Mouse (Mus musculus) kidney, embryonic 14.5 days (tissue): ENCODE measurements around the gene Sec11a. TPM values are rescaled to one million over a fixed set of nuclear protein-coding genes. Genes with fewer than 3 reads are reported as not detected.

Experiments
- ATAC-seq: fragments of 200-750 bp; cut with Nextera tagmentation; 2 replicates; pipeline ENCODE4 v1.8.0; 2017; ENCODE audit warnings: moderate number of reproducible peaks, mild to moderate bottlenecking, moderate TSS enrichment, moderate library complexity; ENCODE audit not compliant: low FRiP score, low TSS enrichment
- H3K27ac ChIP-seq: fragments of 300-500 bp; sonication (generic); 2 replicates; pipeline ENCODE4 v1.5.1; 2014; ENCODE audit warnings: low read depth, mild to moderate bottlenecking, low read length, moderate library complexity, mixed read lengths
- H3K27me3 ChIP-seq: fragments of 300-500 bp; sonication (generic); 2 replicates; pipeline ENCODE4 v1.6.1; 2014; ENCODE audit warnings: mild to moderate bottlenecking, low read length; ENCODE audit not compliant: control insufficient read depth, insufficient read depth
- H3K36me3 ChIP-seq: fragments of 300-500 bp; sonication (generic); 2 replicates; pipeline ENCODE4 v1.6.1; 2014; ENCODE audit warnings: low read length, mixed read lengths; ENCODE audit not compliant: control insufficient read depth, insufficient read depth
- H3K4me1 ChIP-seq: fragments of 300-500 bp; sonication (generic); 2 replicates; pipeline ENCODE4 v1.6.1; 2014; ENCODE audit warnings: low read length, mixed read lengths; ENCODE audit not compliant: control insufficient read depth, insufficient read depth
- H3K4me2 ChIP-seq: fragments of 300-500 bp; sonication (generic); replicated peaks from 2 replicates; pipeline ENCODE4 v1.6.1; 2014; ENCODE audit warnings: low read depth, mild to moderate bottlenecking, low read length
- H3K4me3 ChIP-seq: fragments of 300-500 bp; sonication (generic); 2 replicates; pipeline ENCODE4 v1.5.1; 2014; ENCODE audit warnings: mild to moderate bottlenecking, low read length
- H3K9ac ChIP-seq: fragments of 300-500 bp; sonication (generic); 2 replicates; pipeline ENCODE4 v1.6.1; 2014; ENCODE audit warnings: low read depth, mild to moderate bottlenecking, low read length, moderate library complexity
- H3K9me3 ChIP-seq: fragments of 300-500 bp; sonication (generic); 2 replicates; pipeline ENCODE4 v1.6.1; 2016; ENCODE audit warnings: low read length; ENCODE audit not compliant: control insufficient read depth
- WGBS: fragments of 180-500 bp; shearing (Covaris S2); extraction: QIAGEN DNeasy Blood & Tissue Kit; methylation state at CpG from one replicate; pipeline ENCODE4 v1.1.7; 2014; 5-methylcytosine and 5-hydroxymethylcytosine counted together
- polyA plus RNA-seq: library from polyadenylated mRNA; unstranded; fragments of >200 nt; fragmentation: Nextera tagmentation; extraction: Ambion mirVana; gene quantifications from 2 replicates; pipeline ENCODE4 v1.2.1, GENCODE M21; 2014

Sec11a gene
- polyA plus RNA-seq, result 214 and 228 TPM in 2 replicates

DNA sequence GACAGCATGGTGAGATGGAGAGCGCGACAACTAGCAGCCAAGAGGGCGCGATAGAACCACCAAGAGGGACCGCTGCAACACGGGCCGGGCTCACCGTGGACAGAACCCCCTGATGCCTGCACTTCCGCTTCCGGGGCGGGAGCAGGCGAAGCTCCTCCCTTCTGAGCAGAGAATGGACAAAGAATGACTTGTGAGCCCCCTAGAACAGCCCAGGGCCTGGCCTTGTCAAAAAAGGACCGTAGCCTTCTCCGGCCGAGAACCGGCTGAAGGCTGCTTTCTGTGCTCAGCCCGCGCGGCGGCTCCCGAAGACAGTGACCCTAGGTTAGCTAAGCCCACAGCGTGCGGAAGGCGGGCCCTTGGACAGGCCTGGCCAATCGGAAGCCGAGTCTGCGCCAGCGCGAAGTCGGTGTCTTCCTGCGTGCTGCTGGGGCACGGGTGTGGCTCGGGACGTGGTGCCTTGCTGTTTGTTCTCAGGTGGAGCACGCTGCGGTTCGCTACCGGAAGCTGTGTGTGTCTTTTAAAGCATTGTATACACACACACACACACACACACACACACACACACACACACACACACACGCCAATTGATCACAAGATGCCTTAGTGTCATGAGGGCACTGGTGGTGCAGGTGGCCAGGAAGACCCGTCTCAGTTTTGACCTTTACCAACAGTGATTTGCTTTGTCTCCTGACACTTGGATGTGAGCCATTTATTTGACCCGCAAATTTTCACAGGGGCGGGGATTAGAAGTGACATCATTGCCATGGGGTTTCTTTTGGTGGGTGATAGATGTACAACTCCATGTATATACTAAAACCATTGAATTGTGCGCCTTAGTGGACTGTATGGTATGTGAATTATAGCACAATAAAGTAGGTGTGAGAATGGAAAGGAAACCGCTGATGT is at the start of gene Sec11a:
Sec11a (minus strand) TSS at position 336 of the 906 bp plus-strand sequence.
- Histone ChIP-seq H3K4me3 (peak within 1 kb of the TSS; percentile 82), H3K4me1 (peaks cover 7% of the 10 kb centered on the region), H3K27ac (peak within 1 kb of the TSS; percentile 93), H3K27me3 (no peaks in the 10 kb centered on the region), H3K9ac (peak within 1 kb of the TSS; percentile 78), H3K9me3 (no peaks in the 10 kb centered on the region), H3K36me3 (no peaks in the 10 kb centered on the region), H3K4me2 (peak within 1 kb of the TSS; percentile 62)
- ATAC-seq, result peak; percentile 99
- WGBS, result 1% methylated on average over 44 of the region's 44 CpGs

DNA sequence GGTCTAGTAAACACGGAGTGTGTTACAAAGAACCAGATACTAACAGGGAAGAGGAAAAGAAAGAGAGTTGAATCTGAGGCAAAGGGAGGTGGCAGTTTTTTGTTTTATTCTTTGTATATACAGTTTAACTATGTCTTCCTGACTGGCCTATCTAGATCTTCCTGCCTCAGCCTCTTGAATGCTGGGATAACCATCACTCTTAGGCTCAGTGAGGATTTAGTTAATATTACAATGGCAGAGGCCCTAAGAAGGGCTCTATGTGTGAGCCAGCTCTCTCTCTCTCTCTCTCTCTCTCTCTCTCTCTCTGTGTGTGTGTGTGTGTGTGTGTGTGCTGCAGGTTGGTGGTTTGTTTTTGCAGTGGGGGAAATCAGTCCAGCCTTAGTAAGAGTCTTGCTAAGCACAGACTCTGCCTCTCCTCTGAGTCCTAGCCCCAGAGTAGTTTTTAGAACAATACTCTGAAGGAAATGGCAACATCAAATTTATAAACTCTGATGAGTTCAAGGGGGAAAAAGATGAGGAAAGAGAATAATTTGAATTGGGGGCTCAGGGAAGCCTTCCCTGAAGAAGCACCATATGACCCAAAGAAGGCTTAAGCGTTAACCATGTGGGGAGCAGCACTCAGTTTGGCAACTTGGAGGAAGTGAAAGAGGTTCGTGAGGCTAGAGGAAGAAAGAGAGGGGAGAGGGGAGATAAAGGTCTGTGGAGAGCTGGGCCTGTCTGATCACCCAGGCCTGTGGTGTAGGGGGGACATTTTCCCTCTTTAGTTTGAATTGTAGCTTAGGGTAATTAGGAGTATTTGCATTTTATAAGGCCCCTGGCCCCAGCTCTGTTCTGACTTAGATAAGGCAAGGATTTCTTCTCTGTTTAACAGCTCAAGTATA is 47.9 kb upstream of the Sec11a start:
- H3K9me3 ChIP-seq, result no peaks in the 10 kb centered on the region
- peak overlapping the region; percentile 89; the same call in 1 of the 2 replicates for H3K4me2 ChIP-seq
- no peaks in the 10 kb centered on the region for H3K27me3 ChIP-seq
- peak overlapping the region; percentile 92 for H3K4me3 ChIP-seq
- H3K4me1 ChIP-seq, result peaks cover 20% of the 10 kb centered on the region
- H3K27ac ChIP-seq, result no peak overlapping the region
- WGBS, result 43% methylated on average over 3 of the region's 3 CpGs
- no peak for ATAC-seq
- H3K36me3 ChIP-seq, result no peaks in the 10 kb centered on the region
- H3K9ac ChIP-seq, result no peak overlapping the region

DNA sequence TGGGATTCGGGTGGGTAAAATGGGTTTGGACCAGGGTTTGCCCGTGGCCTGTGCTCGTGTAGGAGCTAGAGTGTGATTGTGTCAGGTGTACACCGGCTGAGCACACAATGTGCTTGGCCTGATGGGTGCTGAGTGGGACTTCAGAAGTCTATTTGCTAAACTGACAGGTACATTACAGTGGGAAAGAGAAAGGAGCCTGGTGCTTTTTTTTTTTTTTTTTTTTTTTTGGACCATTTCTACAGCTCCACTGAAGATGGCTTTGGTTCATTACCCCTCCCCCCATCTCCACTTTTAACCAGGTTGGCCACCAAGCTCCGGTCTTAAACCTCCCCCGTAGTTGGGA is 47.1 kb upstream of the Sec11a start:
- Histone ChIP-seq H3K27me3 (no peaks in the 10 kb centered on the region), H3K27ac (no peak overlapping the region), H3K9me3 (no peaks in the 10 kb centered on the region), H3K4me1 (peaks cover 20% of the 10 kb centered on the region), H3K9ac (peak overlapping the region; percentile 91; the same call in 1 of the 2 replicates), H3K4me2 (peak overlapping the region; percentile 89), H3K4me3 (peak overlapping the region; percentile 92), H3K36me3 (no peaks in the 10 kb centered on the region)
- ATAC-seq, result no peak
- WGBS, result 19% methylated on average over 6 of the region's 6 CpGs

DNA sequence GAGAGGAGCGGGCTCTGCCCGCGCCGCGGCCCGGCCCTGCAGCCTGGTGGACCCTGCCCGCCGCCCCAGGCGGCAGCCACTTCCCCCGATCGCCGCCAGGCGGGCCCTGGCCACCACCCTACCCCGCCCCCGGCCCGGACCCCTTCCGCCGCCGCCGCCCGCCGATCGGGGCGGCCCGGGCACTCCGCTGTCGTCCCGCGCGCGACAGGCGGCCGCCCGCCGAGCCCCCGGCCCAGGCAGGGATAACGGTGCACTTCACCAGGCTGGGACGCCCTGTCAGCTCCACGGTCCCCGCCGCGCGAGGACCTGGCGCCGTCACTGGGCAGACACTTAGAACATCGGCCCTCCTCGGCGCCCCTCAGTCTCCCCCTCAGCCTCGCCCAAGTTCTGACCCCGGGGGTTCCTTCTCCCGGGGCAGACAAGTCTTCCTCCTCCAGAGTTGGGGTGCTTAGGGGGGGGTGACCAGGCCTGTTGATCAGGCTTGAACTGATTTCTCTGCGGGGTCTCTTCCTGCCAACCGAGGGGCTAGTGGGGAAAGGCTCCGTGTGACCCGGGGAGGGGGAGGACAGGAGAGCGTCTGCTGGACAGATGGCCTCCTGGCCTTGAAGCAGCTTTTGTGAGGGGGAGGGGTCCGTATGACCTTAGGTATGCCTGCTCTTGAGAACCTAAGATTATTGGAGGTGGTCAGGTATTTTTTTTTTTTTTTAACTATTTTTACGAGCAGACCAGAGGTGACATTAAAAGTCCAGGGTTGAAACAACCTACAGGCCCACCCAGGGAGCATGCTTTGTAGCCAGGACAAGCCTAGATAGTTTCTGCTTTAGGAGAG is 46.5 kb upstream of the Sec11a start:
- H3K9ac ChIP-seq, result peak overlapping the region; percentile 91
- peak; percentile 91 for ATAC-seq
- no peaks in the 10 kb centered on the region for H3K27me3 ChIP-seq
- peak overlapping the region; percentile 89 for H3K4me2 ChIP-seq
- H3K9me3 ChIP-seq, result no peaks in the 10 kb centered on the region
- WGBS, result under 1% methylated on average over 36 of the region's 58 CpGs
- H3K27ac ChIP-seq, result peak overlapping the region; percentile 95
- H3K4me3 ChIP-seq, result peak overlapping the region; percentile 92
- peaks cover 20% of the 10 kb centered on the region for H3K4me1 ChIP-seq
- H3K36me3 ChIP-seq, result no peaks in the 10 kb centered on the region

DNA sequence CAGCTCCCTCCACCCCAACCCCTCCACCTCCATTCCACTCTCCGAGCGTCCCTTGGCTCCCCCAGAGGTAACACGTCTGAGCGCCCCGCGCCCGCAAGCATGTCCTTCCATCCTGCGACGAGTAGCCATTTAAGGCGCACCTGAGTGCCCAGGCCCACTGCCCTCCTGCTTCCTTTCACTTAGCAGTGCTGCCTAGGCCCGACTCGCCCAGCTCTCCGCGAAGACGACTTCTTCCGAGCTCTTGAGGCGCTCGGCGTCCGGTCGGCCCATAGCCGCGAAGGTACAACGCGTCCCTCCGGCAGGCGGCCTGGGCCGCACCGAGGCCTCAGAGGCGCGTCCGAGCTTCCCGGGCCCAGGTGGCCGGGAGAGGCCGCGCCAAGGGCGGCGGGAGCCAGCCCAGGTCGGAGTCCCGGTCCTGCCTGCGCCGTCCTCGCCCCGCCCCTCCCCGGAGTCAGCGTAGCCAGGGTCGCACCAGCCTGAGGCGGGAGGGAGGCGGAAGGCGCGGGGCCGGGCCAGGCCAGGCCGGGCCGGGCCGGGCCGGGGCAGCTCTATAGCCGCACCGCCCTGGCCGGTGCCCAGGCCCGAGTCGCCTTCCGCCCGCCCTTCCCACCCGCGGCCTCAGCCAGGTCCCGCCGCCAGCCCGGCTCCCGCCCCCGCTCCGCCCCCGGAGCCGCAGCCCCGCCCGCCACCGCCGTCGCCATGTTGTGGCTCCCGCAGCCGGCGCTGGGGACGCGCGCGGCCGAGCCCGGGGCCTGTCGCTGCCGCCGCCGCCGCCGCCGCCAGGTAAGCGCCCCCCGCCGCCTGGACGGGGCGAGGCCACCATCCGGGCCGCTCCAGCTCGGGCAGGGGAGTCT is 45.6 kb upstream of the Sec11a start, which contains the start of gene Zfp592:
Zfp592 (plus strand) TSS at position 702 of the 854 bp plus-strand sequence.
- ATAC-seq, result peak; percentile 94
- Histone ChIP-seq H3K9me3 (no peaks in the 10 kb centered on the region), H3K27me3 (no peaks in the 10 kb centered on the region), H3K4me2 (peak within 1 kb of the TSS; percentile 89), H3K36me3 (no peaks in the 10 kb centered on the region), H3K9ac (peak within 1 kb of the TSS; percentile 91), H3K27ac (peak within 1 kb of the TSS; percentile 95), H3K4me3 (peak within 1 kb of the TSS; percentile 92), H3K4me1 (peaks cover 20% of the 10 kb centered on the region)
- WGBS, result under 1% methylated on average over 80 of the region's 102 CpGs

DNA sequence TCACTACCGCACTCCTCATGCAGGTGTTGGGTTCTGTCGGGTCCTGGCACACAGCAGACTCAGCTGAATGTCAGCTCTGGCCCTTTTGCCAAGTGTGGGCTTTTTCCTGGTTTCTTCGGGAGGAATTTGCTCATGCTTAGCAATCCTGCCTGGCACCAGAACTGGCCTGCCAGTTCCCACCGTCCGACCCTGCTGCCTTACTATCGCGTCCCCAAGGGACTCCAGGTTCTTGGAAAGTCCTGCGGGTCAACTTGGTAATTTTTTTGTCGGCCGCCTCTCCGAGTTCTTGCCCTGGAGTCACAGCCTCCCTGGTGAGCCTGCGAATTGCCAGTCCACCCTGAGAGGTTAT is 45.0 kb upstream of the Sec11a start:
- Histone ChIP-seq H3K4me1 (peaks cover 20% of the 10 kb centered on the region), H3K9me3 (no peaks in the 10 kb centered on the region), H3K9ac (peak overlapping the region; percentile 91), H3K4me3 (peak overlapping the region; percentile 92), H3K36me3 (no peaks in the 10 kb centered on the region), H3K27me3 (no peaks in the 10 kb centered on the region), H3K27ac (peak overlapping the region; percentile 95), H3K4me2 (peak overlapping the region; percentile 89)
- whole genome bisulfite sequencing, result under 1% methylated on average over 12 of the region's 12 CpGs
- no peak for ATAC-seq

DNA sequence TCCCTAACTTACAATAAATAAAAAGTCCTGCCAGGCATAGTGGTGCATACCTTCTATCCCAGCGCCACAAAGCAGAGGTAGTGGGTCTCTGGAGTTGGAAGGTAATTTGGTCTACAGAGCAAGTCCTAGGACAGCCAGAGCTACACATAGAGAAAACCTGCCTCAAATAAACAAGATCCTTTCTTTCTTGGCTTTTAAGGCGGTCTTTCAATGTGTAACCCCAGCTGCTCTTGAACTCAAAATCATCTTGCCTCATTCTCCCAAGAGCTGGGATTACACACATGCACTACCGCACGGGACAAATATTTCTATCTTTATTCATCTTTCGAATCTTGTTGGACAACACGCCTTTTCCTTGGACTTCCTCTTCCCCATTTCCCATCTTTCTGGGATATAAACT is 44.5 kb upstream of the Sec11a start:
- H3K36me3 ChIP-seq, result no peaks in the 10 kb centered on the region
- 68% methylated on average over 6 of the region's 6 CpGs for WGBS
- H3K4me3 ChIP-seq, result peak overlapping the region; percentile 92
- no peaks in the 10 kb centered on the region for H3K9me3 ChIP-seq
- ATAC-seq, result no peak
- peak overlapping the region; percentile 91 for H3K9ac ChIP-seq
- H3K4me1 ChIP-seq, result peaks cover 24% of the 10 kb centered on the region
- peak overlapping the region; percentile 89 for H3K4me2 ChIP-seq
- no peaks in the 10 kb centered on the region for H3K27me3 ChIP-seq
- peak overlapping the region; percentile 95; the same call in 1 of the 2 replicates for H3K27ac ChIP-seq

DNA sequence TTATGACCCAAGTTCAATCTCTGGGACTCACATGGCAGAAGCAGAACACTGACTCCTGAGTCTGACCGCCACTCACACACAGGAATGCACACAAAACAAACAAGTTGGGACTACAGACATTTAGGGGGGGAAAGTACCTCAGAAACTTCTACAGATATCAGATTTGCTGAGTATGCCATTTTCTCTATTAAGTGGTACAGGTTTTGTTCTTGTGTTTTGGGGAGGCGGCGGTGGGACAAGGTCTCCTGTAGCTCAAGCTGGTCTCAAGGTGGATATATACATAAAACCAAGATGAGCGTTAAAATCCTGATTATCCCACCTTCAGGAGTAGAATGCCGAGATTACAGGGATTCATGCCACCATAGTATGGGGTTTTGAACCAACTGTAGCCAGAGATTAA is 44.0 kb upstream of the Sec11a start:
- Histone ChIP-seq H3K4me1 (peaks cover 28% of the 10 kb centered on the region), H3K4me2 (peak overlapping the region; percentile 89), H3K9me3 (no peaks in the 10 kb centered on the region), H3K36me3 (no peaks in the 10 kb centered on the region), H3K4me3 (peak overlapping the region; percentile 92; the same call in 1 of the 2 replicates), H3K27me3 (no peaks in the 10 kb centered on the region), H3K9ac (no peak overlapping the region), H3K27ac (no peak overlapping the region)
- ATAC-seq, result no peak
- 92% methylated on average over 5 of the region's 5 CpGs for WGBS
